Mouse (Mus musculus): ENCODE results near the gene Olfr1082.
"Not testable (repeated sequence)": the region's sequence is repeated elsewhere in the genome, so short reads cannot be mapped to it uniquely, and the experiment has no call there.

Gene Olfr1082

GRCm38 (mm10) chr2:86598866-86599265 lies at the start of gene Olfr1082:
TSS of gene Olfr1082 (minus strand) at chr2:86598966.
- DNase-seq, result not testable (repeated sequence)

DNA sequence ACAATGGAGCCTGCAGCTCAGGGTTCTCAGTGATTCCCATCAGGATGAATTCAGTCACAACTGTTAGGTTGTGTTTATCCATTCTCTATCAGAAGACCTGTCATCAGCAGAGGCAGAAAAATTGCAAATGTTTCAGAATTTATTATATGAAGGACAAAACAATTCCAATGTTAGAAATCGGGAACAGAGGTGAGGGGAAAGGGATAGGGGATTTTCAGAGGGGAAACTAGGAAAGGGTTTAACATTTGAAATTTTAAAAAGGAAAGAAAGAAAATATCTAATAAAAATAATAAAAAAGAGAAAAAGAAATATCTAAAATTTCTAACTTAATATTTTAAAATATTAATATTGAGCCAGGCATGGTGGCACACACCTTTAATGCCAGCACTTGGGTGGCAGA lies 40.9 kb upstream of the Olfr1082 start, which contains the start of gene Olfr1084:
Gene Olfr1084, minus strand, starts transcription at position 101 of the 400 bp plus-strand sequence.
- DNase-seq, result not testable (repeated sequence)

GRCm38 (mm10) chr2:86558135-86558534 lies 40.6 kb downstream of the Olfr1082 start, which contains the start of gene Olfr1080:
TSS of gene Olfr1080 (minus strand) at chr2:86558235.
- not testable (repeated sequence) for DNase-seq
